Mouse (Mus musculus): ENCODE measurements around the gene Fchsd2.

GRCm38 (mm10) chr7:101310327-101311028, 217.8 kb downstream of the Fchsd2 start:
- TF ChIP-seq POLR2A (IDR thresholded peaks at IDR 0.05; ENCODE audit: insufficient read depth, low read depth, low read length) (peak; percentile 80), CTCF (IDR thresholded peaks at IDR 0.05; ENCODE audit: insufficient read depth, low read depth, low read length) (peak; percentile 100)
